Mouse (Mus musculus): ENCODE results near the gene Duoxa1.

DNA sequence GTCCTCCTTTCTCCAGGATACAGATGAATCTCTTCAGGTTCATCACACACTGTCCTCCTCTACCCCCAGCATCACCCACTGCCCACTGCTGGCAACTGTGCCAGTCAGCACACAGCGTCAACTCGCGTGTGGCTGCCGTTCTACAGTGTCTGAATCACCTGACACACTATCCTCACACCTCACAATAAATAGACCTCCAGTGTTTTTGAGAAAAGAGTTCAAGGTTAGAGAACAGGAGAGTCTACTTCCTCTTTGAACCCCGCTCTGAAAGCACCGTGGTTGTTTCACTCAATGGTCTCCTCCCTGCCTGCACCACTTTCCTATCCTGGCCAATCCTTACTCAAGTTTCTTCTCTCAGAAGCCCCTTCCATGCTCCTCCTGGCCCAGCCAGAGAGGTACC lies 47.7 kb upstream of the Duoxa1 start:
- TF ChIP-seq CTCF (IDR thresholded peaks at IDR 0.05; ENCODE audit: low read depth): no peak
- TF ChIP-seq EP300 (IDR thresholded peaks at IDR 0.05; ENCODE audit: low read depth): no peak
